Mouse (Mus musculus): ENCODE measurements around the gene Olfr1408. TPM values are rescaled to one million over a fixed set of nuclear protein-coding genes. Genes with fewer than 3 reads are reported as not detected.

Gene Olfr1408
- total RNA-seq (2021): not detected
- long read RNA-seq, experiment 1: 0 reads
- long read RNA-seq, experiment 2: 0 reads

DNA sequence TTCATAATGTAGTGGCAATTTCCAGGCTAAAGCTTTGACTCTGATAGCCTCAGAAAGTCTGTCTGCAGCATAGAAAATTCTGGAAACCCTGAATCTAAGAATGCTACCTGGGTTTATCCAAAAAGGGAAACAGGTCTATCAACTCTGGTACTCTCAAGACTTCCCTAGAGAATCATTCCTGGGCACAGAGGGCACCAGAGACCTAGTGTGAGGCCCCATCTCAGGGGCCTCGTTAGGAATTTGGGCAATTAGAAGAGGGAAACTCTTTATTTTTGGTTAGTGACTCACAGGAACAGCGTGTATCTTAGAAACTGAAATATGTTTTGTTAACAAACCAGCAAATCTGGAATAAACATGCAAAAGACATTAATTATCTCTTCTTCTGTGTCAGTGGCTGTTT is at the start of gene Olfr1408:
Olfr1408 (minus strand) TSS at position 101 of the 400 bp plus-strand sequence.
- TF ChIP-seq CTCF (conservative IDR thresholded peaks at IDR 0.05): no peak
- no peak within 1 kb of the TSS for H3K27ac ChIP-seq
- DNase-seq (ENCODE audit: low spot score in 2 of 2): no peak
- no peak within 1 kb of the TSS for H3K4me3 ChIP-seq

DNA sequence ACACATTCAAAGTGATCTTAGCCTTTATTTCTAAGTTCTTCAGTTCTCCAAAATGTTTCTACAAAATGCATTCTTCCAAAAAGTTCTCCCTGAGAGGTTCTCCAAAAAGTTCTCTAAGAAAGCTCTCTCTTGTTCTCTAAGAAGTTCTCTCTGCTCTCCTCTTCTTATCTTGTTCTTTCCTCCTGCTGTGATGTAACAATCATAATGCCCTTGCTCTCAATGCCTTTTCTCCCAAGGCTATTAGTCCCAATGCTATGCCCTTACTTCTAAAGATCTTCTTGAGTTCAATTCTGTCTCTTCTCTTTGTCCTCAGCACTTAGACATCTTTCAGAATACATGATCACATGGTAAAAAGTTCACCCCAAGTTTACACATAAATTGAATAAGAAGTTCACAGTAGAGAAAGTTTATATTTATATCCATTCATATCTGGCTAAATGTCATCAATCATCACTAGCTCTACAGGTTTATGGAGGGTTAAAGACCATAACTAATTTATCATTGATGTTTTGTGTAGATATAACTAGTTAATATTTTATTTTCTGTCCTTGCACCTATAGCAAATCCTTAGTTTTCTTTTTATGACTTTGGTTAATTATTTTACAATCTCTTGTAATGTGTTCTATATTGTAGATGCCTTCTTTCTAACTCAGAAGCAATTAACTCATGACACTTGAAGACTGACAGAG is 37.1 kb upstream of the Olfr1408 start:
- no peak overlapping the region for H3K4me3 ChIP-seq
- TF ChIP-seq CTCF (conservative IDR thresholded peaks at IDR 0.05): no peak
- no peak overlapping the region for H3K27ac ChIP-seq
- no peak for DNase-seq (ENCODE audit: low spot score in 2 of 2)

Other genes with a start within 250 kb of the Olfr1408 start
- gene Apcs, start 242.3 kb downstream of the Olfr1408 start, total RNA-seq (2021): not detected
- not detected for gene Olfr16, start 187.0 kb downstream of the Olfr1408 start, total RNA-seq (2021)
- gene Olfr1406, start 53.3 kb upstream of the Olfr1408 start, total RNA-seq (2021): not detected
- gene Olfr218, start 60.4 kb upstream of the Olfr1408 start, total RNA-seq (2021): not detected
- not detected for gene Olfr1404, start 75.0 kb upstream of the Olfr1408 start, total RNA-seq (2021)
- not detected for gene Fcer1a, start 89.8 kb upstream of the Olfr1408 start, total RNA-seq (2021)
- gene Olfr418, start 128.6 kb upstream of the Olfr1408 start, total RNA-seq (2021): not detected
- gene Mptx2, start 140.4 kb upstream of the Olfr1408 start, total RNA-seq (2021): not detected
- gene Ackr1, start 196.4 kb upstream of the Olfr1408 start, total RNA-seq (2021): 10 to 100 TPM; 64.5 to 65.9 TPM
- gene Aim2, start 213.5 kb upstream of the Olfr1408 start, total RNA-seq (2021): 1 to 10 TPM; 2.0 to 3.7 TPM
- 100 to 1,000 TPM; 394 to 402 TPM for gene Cadm3, start 230.3 kb upstream of the Olfr1408 start, total RNA-seq (2021)